Mouse (Mus musculus): ENCODE data around the gene Coq10b.

Coq10b gene

DNA sequence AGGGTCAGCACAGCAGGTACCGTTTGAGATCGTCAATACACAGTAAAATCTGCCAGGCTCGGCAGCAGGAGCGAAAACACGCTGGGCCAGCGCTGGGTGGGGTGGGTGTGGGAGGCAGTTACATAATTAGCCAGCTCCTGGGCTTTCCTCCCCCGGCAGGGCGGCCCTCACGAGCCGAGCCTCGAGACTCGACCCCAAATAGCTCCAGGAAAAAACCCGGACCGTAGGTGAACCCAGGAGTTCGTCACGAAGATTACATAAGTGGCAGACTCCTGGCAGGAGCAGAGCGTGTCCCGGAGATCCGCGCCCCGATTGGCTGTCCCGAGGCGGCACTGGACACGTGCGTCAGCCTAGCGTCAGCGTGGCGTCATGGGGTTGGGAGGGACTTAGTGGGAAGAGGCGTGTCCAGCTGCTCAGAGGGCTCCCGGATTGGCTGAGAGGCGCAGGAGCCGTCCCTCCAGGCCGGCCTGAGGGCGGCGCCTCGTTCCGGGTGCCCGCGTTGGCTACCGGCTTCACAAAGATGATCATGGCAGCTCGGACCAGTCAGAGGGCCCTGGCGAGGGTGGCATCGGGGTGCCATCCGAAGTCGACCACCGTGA is at the start of gene Coq10b:
Gene Coq10b (plus strand): TSS at position 416 of the 599 bp plus-strand sequence.
- DNase-seq: peak; percentile 97

DNA sequence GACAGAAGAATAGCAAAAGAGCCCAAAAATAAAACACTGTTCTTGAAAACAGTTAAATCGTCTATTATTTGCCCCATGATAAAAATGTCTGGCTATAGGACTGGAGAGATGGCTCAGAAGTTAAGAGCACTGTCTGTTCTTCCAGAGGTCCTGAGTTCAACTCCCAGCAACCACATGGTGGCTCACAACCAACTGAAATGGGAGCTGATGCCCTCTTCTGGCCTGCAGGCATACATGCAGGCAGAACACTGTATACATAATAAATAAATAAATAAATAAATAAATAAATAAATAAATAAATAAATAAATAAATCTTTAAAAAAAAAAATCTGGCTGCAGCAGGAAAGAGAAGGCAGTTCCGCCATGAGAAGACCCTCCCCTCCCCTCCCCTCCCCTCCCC is 44.3 kb upstream of the Coq10b start:
- DNase-seq: peak; percentile 10 to 20

DNA sequence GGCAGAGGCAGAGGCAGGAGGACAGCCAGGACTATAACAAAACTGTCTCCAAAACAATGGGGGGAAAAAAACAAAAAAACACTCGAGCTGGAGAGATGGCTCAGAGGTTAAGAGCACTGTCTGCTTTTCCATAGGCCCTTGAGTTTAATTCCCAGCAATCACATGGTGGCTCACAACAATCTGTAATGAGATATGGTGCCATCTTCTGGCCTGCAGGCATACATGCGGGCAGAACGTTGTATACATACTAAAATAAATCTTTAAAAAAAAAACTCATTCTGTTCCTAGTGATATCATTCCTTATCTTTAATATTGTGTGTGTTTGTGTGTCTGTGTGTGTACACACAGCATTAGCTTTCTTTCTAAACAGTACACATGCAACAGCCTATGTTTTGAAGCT is 40.1 kb upstream of the Coq10b start:
- no peak for DNase-seq

DNA sequence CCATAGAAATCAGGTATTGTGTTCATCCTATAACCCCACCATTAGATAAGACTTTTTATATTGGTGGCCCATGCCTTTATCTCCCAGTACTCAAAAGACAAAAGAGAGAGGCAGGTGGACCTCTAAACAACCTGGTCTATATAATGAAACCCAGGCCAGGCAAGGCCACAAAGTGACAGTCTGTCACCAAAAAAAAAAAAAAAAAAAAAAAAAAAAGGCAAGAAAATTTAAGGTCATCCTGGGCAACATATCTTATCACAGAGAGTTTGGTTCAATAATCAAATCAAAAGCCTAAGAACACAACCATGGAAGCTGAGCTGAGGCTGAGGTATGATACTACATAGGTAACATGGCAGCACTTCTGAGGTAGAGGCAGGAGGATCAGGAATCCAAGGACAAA is 30.7 kb upstream of the Coq10b start:
- DNase-seq: no peak

DNA sequence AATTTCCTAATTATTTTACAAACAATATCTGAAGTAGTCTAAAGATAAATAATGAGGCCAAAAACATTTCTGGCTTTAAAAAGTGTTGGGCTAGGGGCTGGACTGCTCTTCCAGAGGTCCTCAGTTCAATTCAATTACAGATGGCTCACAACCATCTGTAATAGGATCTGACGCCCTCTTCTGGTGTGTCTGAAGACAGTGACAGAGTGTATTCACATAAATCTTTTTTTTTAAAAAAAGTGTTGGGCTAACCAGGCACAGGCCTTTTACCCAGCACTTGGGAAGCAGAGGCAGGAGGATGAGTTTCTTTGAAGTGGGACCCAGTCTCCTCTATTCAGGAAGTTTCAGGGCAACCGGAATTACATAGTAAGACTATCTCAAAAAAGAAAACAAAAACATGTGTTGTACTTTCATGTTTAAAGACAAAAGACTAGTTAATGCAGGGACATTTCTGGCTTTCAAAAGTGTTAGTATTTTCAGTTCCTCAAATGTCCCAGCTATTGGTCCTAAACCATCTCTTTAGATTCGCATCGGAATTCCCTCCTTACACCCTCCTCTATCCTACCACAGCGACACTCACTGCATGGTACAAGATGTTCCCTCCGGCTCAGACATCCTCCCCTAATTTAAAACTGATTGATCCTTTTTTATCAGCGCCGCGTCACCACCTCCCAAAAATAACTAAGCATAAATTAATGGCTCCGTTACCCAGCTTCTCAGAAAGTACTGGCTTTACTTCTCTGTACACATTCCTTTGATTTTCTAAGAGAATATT is 26.7 kb upstream of the Coq10b start:
- DNase-seq: no peak

DNA sequence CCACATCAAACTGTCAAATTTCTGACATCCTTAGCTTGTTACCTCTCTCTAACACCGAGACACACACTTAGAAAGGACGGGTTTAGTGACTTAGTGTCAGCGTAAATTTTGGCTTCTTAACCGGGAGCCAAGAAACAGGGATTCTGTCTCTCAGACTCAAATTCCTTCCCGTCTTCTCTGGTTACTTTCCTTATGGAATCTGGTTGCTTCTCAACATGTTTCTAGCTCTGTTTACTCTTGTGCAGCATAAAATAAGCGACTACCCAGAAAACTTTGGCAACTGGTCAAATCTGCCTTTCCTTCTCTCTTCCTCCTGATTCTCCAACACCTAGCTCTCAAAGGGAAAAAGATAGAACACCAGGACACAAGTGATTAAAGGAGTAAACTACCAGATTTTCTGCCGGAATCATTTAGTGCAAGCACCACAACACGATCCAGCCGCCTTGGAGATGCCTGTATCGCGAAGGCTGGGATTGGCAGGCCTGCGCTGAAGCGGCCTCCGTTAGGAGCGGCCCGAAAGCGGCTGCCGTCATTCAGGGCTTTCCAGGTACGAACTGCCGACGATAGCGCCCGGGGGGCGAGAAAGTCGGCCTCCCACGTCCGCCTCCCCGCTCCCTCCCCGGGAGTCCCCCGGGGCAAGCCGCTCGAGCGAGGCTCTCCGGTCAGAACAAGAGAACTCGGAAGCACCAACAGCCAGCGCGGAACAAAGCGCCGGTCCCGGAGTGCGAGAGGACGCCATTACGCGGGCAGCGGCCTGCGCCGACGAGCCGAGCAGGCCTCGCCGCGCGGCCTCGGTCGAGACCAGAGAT is 25.9 kb upstream of the Coq10b start:
- no peak for DNase-seq

DNA sequence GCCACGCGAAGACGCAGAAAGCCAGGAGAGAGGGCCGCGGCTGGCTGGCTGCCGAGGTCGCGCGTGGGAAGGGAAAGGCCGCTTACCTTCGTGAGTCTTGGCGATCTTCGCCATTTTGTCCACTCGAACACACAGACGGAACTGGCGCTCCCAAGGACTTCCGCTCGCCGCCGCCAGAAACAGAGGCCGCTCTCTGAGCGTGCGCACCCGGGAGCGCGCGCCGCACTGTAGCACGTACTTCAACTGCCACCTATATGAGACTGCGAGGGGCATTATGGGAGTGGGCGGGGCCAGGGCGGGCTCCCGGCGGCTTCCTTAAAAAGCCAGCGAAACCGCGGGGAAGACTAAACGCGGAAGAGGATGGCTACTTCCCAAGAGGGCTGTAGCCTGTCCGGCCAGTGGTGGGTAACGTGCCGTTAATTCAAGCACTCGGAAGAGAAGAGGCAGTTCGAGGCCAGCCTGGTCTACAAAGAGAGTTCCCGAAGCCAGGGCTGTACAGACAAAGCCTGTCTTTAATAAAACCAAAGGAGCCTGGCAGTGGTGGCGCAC is 25.2 kb upstream of the Coq10b start, which contains the start of gene Sf3b1:
Gene Sf3b1 (minus strand): TSS at position 229 of the 549 bp plus-strand sequence.
- peak; percentile 94 to 97 for DNase-seq

DNA sequence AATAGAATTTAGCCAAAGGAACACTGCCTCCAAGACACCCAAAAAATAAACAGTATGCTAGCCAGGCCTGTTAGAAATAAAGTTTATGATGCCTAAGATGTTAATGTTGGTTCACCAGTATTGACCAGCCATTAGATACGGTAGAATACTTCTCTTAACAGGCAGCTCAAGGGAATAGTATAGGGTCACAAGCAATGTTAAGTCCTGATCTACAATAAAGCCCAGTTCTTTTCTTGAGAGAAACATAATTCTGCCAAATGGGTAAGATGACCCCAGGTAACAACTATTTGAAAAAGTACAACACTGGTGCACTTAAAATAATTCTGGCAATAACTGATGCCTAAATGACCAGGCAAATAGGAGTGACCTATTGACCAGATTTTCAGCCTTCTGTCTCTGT is 24.6 kb upstream of the Coq10b start:
- no peak for DNase-seq

DNA sequence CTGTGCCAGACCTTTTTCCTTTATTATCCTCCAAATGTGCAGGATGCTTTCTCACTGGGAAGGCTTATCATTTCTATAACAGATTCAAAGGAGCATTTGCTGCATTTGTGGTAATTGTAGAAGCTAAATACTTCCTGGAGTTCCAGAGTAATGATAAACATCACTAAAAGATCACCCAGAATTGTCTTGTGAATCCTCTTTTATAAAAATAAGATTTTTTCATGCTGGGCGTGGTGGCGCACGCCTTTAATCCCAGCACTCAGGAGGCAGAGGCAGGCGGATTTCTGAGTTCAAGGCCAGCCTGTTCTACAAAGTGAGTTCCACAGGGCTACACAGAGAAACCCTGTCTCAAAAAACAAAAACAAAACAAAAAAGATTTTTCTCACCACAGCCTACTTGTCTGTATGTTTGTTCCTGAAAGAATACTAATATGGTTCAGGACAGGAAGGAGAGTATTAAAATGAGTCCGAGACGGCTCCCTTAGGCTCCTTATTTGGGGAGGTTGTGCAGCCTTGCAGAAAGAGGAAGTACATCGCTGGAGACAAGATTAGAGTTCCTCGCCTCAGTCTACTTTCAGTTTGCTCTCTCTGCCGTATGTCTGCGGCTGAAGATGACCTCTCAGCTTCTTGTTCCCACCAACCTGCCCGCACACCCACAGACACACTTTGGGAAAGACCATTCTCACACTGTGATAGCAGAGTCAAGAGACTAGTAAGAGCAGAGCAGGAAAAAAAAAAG is 23.9 kb upstream of the Coq10b start:
- DNase-seq: peak; percentile 45 to 48

DNA sequence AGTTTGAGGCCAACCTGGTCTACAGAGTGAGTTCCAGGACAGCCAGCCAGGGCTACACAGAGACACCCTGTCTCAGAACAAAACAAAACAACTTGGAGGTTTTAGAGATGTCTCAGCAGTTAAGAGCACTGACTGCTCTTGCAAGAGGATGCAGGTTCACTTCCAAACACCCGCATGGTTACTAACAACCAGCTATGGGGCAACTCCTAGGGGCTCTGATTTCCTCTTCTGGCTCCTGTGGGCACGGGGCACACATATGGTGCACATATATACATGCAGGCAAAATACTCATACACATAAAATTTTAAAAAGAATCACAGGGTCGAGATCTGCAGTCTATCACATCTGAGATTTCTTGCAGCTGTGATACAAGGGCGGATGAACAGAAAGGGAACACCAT is 23.1 kb upstream of the Coq10b start:
- peak; percentile 13 to 15 for DNase-seq

DNA sequence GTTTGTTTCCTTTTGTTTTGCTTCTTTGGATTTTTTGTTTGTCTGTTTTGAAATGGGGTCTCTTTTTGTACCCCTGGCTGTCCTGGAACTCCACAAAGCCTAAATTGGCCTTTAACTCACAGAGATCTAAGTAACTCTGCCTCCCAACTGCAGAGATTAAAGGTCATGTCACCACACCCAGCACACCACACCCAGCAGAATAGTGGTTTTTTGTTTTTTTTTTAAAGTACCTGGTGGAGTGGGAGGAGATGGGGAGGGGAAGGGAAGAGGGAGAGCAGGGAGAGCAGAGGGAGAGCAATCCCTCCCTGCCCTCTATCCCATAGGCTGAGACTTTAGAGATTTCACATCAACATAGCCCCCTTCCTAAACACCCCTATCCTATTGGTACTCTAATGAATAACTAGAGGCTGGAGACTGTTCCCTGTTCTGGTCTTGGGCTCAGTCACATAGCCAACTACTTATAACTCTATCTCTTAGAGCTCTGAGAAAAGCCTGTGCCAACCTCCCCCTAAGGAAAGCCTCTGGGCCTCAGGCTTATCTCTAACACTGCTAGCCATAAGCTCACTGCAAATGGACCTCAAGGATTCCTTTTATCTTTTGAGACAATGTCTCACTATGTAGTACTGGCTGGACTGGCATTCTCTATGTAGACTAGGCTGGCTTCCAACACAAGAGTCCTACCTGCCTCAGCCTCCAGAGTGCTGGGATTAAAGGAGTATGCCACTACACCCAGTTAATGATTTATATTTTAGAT is 21.4 kb upstream of the Coq10b start:
- DNase-seq: no peak

DNA sequence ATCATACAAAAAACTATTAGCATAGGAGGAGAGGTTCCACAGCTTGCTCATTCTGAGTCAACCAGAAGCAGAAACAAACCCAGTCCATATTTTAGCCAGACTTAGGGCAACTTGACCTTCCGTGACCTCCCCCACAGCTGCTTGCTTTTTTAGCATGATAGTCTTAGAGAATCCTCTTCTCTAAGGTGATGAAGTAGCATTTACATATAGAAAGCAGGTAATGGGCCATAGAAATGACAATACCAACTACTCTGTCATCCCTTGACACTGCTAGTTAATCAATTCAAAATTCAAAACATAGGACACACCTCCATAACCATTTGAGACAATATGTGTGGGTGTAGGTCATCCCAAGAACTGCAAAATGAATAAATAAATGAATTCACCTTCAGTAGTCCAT is 12.6 kb upstream of the Coq10b start:
- DNase-seq: no peak

DNA sequence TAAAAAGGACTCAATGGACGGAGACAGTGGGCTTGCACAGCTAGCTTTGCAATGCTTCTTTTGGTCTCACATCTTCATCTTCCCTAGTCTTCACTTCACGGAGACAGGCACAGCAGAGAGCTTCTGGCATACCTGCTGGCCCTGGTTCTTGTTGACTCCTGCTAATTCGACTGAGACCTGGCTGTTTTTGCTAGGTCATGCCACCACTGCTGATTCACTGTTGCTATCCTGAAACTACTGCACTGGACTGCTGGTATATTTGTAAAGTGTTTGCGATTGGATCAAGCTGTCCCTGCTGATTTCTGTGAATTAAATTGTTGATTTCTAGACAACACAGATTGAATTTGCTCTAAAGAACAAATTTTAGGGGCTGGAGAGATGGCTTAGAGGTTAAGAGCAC is 10.9 kb upstream of the Coq10b start:
- no peak for DNase-seq

DNA sequence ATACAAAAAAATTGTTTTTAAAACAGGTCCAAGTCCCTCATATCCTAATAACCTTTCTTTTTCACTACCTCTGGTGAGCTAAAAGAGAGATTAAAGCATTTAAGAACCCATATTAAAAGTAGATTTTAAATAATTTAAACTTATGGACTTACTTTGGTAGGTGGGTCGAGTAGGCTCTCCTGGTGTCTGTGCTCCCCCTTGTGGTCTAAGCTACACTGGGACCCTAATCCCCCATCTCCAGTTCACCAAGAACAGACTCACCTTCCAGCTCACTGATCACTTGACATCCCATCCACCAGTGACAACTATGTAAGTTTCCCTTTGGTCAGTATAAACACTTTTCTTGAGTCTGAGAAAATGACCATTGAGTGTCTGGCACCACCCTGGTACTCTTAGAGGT is 10.3 kb upstream of the Coq10b start:
- DNase-seq: peak; percentile 30 to 32

DNA sequence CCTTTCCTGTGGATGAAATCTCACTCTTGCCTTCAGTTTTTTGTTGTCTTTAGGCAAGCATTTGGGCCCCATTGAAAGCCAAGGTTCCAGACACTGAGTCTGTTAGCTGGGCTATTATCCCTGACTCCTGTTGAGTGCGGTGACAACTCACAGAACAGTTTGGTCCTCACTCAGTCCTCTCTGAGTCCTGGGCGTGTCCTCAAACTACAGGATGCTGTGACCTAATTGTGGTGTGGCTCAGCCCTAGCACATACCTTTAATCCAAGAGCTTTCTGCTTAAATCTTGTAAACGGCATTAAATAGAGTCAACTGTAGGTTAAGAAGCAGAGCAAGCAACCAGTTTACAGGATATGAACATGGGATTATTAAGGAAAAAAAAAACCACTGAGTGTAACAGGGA is 9.4 kb upstream of the Coq10b start:
- DNase-seq: no peak

DNA sequence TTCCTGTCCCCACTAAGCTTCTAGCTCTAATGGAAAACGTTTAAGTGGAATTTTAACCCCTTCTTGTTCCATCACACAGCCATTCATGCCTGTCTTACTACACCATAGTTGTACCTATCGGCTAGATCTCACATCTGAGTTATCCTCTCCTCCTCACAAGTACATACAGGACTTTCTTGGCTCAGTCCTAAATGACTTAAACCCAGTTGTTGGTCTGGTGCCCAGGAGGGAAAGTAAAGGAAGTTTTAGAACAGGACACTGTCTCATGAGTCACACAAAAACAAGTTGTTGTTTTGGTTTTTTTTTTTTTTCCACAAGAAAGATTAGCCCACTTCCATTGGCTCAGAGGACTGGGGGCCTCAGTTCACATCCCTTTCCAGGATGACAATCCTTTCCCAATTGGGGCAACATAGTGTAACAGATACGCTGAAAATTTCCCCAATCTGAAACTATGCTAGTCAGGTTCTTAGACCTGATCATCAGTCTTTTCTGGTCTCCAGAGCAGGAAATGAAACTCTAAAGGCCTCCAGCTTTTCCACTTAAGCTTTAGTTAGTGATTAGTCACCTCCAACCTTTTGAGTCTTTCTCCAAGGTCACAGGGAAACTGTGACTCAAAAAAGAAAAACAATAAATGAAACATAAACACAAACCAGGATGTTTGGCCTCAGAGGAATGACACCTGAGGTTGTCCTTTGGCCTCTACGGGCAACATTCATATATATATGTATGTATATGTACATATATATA is 3.6 kb upstream of the Coq10b start:
- DNase-seq: no peak

DNA sequence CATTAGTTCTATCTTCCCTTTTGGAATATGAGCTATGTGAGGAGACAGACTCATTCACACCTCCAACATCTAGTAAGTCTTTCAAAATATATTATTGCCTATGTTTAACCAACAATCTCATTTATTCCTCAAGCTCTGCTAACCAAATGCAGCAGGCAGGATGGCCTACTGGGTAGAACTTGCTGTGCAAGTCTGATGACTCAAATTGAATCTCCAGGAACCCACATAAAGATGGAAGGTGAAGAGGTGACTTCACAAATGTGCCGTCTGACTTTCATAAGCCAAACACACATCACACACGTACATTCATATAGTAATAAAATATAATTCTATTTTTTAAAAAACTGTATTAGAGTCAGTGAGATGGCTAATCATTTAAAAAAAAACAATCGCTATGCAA is 899 bp upstream of the Coq10b start:
- DNase-seq: no peak

DNA sequence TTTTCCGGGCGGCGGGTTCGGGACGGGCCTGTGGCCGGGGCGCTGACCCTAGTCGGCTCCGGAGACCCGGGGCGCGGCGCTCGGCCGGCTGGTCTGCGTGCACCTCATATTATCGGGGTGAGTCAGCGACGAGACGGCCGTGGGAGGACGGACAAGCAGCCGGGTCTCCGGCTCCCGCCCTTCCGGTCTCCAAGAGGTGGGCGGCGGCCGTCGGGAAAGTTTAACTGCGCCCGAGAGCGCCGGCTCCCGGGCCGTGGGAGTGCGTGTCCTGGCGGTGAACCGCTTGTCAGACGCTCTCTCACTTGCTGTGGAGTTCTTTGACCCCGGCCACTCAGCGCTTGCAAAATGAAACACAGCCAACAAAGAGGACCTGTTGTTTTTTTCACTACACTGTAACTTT is 435 bp downstream of the Coq10b start:
- no peak for DNase-seq

DNA sequence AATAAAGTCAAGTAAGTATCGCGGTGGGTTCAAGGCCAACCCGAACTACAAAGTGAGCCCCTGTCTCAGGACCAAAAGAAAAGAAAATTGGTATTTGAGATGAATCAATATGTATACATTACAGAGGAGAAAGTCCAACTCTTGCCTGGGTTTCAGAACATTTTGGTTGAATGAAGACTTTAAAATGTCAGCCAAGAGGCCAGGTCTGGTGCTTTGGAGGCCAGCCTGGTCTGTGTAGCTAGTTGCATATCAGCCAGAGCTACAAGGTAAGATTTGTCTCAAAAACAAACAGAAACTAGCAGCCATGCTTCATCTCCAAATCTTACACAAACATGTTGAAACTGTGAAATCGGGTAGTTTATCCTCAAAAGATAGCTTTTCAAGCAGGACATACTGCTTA is 1.0 kb downstream of the Coq10b start:
- DNase-seq: no peak

DNA sequence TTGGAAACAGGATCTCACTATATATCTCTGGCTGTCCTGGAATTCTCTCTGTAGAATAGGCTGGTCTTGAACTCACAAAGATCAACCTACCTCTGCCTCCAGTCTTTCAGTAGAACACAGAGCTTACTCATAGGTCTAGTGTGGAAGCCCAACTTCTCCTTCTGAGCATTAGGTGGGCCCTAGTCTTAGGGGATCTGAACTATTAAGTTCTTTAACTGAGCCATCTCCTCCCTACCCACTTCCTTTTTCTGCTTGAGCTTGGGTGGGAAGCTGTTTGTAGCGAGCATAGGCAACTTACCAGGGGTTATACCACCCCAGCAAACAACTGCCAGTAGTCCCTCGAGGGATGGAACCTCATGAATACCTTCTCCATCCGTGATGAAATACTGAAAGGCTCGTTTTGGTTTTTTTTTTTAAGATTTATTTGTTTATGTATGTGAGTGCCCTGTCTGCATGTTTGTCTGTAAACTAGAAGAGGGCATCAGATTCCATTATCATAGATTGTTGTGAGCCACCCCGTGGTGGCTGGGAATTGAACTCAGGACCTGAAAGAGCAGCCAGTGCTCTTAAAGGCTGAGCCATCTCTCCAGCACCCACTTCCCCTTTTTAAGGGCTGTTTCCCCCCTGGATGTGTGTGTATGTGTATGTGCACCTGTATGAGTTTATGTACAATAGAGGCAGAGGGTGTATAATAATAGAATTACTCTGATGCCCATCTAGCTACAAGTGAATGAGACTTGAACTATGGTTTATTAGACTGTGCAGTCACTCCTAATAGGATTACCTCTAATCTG is 2.9 kb downstream of the Coq10b start:
- DNase-seq: no peak
